Mouse (Mus musculus) liver, postnatal 0 days (tissue): Measurements from ENCODE around the gene Tmem231.

ENCODE experiments used
- CTCF ChIP-seq: sonication (generic); IDR thresholded peaks from 2 replicates; pipeline ENCODE4 v1.5.1; 2016; ENCODE audit warnings: antibody characterized with exemption, low read depth
- EP300 ChIP-seq: IDR thresholded peaks from 2 replicates; pipeline ENCODE4 v1.6.1; 2016; ENCODE audit warnings: antibody characterized with exemption, low read depth, mild to moderate bottlenecking

- TF ChIP-seq CTCF: no peak
- no peak for TF ChIP-seq EP300
Measured at GRCm38 (mm10) chr8:111870379-111870778, 63.3 kb downstream of the Tmem231 start.
